Mouse (Mus musculus) hindbrain, postnatal 0 days (tissue): ENCODE measurements around the gene Nck2. TPM values are rescaled to one million over a fixed set of nuclear protein-coding genes. Genes with fewer than 3 reads are reported as not detected.

Source experiments
- ATAC-seq: fragments of 200-750 bp; cut with Nextera tagmentation; 2 replicates; pipeline ENCODE4 v1.8.0; 2017; ENCODE audit warnings: mild to moderate bottlenecking, moderate TSS enrichment, moderate library complexity
- DNase-seq: peaks from one replicate; pipeline ENCODE4 v3.0.0-alpha.2; 2015; ENCODE audit warnings: low spot score
- H3K27ac ChIP-seq: fragments of 300-500 bp; sonication (generic); 2 replicates; pipeline ENCODE4 v1.5.1; 2014; ENCODE audit warnings: mild to moderate bottlenecking
- H3K27me3 ChIP-seq: fragments of 300-500 bp; sonication (generic); 2 replicates; pipeline ENCODE4 v1.6.1; 2014; ENCODE audit warnings: low read length, mixed read lengths; ENCODE audit not compliant: insufficient read depth
- H3K36me3 ChIP-seq: fragments of 300-500 bp; sonication (generic); 2 replicates; pipeline ENCODE4 v1.6.1; 2014; ENCODE audit warnings: low read length, mixed read lengths; ENCODE audit not compliant: insufficient read depth
- H3K4me1 ChIP-seq: fragments of 300-500 bp; sonication (generic); 2 replicates; pipeline ENCODE4 v1.6.1; 2014; ENCODE audit warnings: antibody characterized with exemption, low read length, mixed read lengths; ENCODE audit not compliant: insufficient read depth
- H3K4me2 ChIP-seq: fragments of 300-500 bp; sonication (generic); 2 replicates; pipeline ENCODE4 v1.6.1; 2014; ENCODE audit warnings: low read depth, mild to moderate bottlenecking, low read length, moderate library complexity, mixed read lengths
- H3K4me3 ChIP-seq: fragments of 300-500 bp; sonication (generic); 2 replicates; pipeline ENCODE4 v1.5.1; 2014; ENCODE audit warnings: low read length
- H3K9ac ChIP-seq: fragments of 300-500 bp; sonication (generic); replicated peaks from 2 replicates; pipeline ENCODE4 v1.6.1; 2014; ENCODE audit warnings: mild to moderate bottlenecking, low read length, moderate library complexity, mixed read lengths
- H3K9me3 ChIP-seq: fragments of 300-500 bp; sonication (generic); 2 replicates; pipeline ENCODE4 v1.6.1; 2016; ENCODE audit warnings: low read length, mixed read lengths
- CTCF ChIP-seq: IDR thresholded peaks from 2 replicates; pipeline ENCODE4 v1.5.1; 2016; ENCODE audit warnings: antibody characterized with exemption, control low read depth, low read depth
- WGBS: fragments of 180-500 bp; shearing (Covaris S2); extraction: QIAGEN DNeasy Blood & Tissue Kit; methylation state at CpG from one replicate; pipeline ENCODE4 v1.1.7; 2014; 5-methylcytosine and 5-hydroxymethylcytosine counted together
- polyA plus RNA-seq: library from polyadenylated mRNA; unstranded; fragments of >200 nt; fragmentation: Nextera tagmentation; extraction: Ambion mirVana; gene quantifications from 2 replicates; pipeline ENCODE4 v1.2.1, GENCODE M21; 2015
- total RNA-seq: library from RNA; depleted of rRNA; stranded (reverse); fragments of >200 nt; gene quantifications from 2 replicates; pipeline ENCODE4 v1.2.3, GENCODE M21; 2014

Nck2 gene
- total and polyA plus RNA-seq, 2 experiments from 2014 or later = 32.2 to 65.1 TPM

GRCm38 (mm10) chr1:43467656-43468055, 23.3 kb downstream of the Nck2 start:
- Histone ChIP-seq H3K27ac (no peak overlapping the region), H3K9me3 (no peaks in the 10 kb centered on the region), H3K36me3 (no peaks in the 10 kb centered on the region), H3K9ac (no peak overlapping the region), H3K4me3 (no peak overlapping the region), H3K27me3 (no peaks in the 10 kb centered on the region), H3K4me1 (0 out of 2 replicates have a peak, but pooled peaks cover 5% of the 10 kb centered on the region), H3K4me2 (no peak overlapping the region)
- ATAC-seq = 0 out of 2 replicates have a peak, but pooled peaks have one; percentile 27
- TF ChIP-seq CTCF = no peak
- DNase-seq = no peak
- 73% methylated on average over 8 of the region's 8 CpGs for WGBS

GRCm38 (mm10) chr1:43468207-43468606, 23.8 kb downstream of the Nck2 start:
- no peaks in the 10 kb centered on the region for H3K9me3 ChIP-seq
- WGBS = 84% methylated on average over 7 of the region's 7 CpGs

GRCm38 (mm10) chr1:43468978-43469377, 24.6 kb downstream of the Nck2 start:
- no peaks in the 10 kb centered on the region for H3K9me3 ChIP-seq
- TF ChIP-seq CTCF = no peak
- no peak overlapping the region for H3K4me3 ChIP-seq
- no peak for DNase-seq
- no peak overlapping the region for H3K27ac ChIP-seq
- no peaks in the 10 kb centered on the region for H3K27me3 ChIP-seq
- H3K9ac ChIP-seq = no peak overlapping the region
- no peak overlapping the region for H3K4me2 ChIP-seq
- peaks cover 5% of the 10 kb centered on the region; the same call in 1 of the 2 replicates for H3K4me1 ChIP-seq
- 86% methylated on average over 3 of the region's 3 CpGs for WGBS
- no peak for ATAC-seq
- H3K36me3 ChIP-seq = no peaks in the 10 kb centered on the region

More at GRCm38 (mm10) chr1:43468207-43468606, 23.8 kb downstream of the Nck2 start:
- H3K27ac ChIP-seq = no peak overlapping the region
- DNase-seq = no peak
- H3K36me3 ChIP-seq = no peaks in the 10 kb centered on the region
- no peak overlapping the region for H3K4me3 ChIP-seq
- H3K27me3 ChIP-seq = no peaks in the 10 kb centered on the region
- no peak for ATAC-seq
- TF ChIP-seq CTCF = no peak
- no peak overlapping the region for H3K4me2 ChIP-seq
- 0 out of 2 replicates have a peak, but pooled peaks cover 5% of the 10 kb centered on the region for H3K4me1 ChIP-seq
- H3K9ac ChIP-seq = no peak overlapping the region

- H3K4me1 ChIP-seq = peaks cover 14% of the 10 kb centered on the region
- no peak for TF ChIP-seq CTCF
- WGBS = 91% methylated on average over 10 of the region's 10 CpGs
These were observed 26.2 kb downstream of the Nck2 start for GRCm38 (mm10) chr1:43470421-43471179.

GRCm38 (mm10) chr1:43471180-43472045, 27.0 kb downstream of the Nck2 start:
- DNase-seq = no peak
- no peak overlapping the region for H3K9ac ChIP-seq
- H3K9me3 ChIP-seq = no peaks in the 10 kb centered on the region
- H3K27me3 ChIP-seq = no peaks in the 10 kb centered on the region
- no peak overlapping the region for H3K4me2 ChIP-seq
- no peak for TF ChIP-seq CTCF
- WGBS = 93% methylated on average over 4 of the region's 4 CpGs
- H3K4me3 ChIP-seq = no peak overlapping the region
- no peaks in the 10 kb centered on the region for H3K36me3 ChIP-seq
- no peak for ATAC-seq
- H3K4me1 ChIP-seq = peaks cover 14% of the 10 kb centered on the region
- no peak overlapping the region for H3K27ac ChIP-seq

More at GRCm38 (mm10) chr1:43470421-43471179, 26.2 kb downstream of the Nck2 start:
- ATAC-seq = no peak
- Histone ChIP-seq H3K9me3 (no peaks in the 10 kb centered on the region), H3K27ac (no peak overlapping the region), H3K9ac (no peak overlapping the region), H3K36me3 (no peaks in the 10 kb centered on the region), H3K4me2 (no peak overlapping the region), H3K27me3 (no peaks in the 10 kb centered on the region), H3K4me3 (no peak overlapping the region)
- DNase-seq = no peak

GRCm38 (mm10) chr1:43472046-43472649, 27.8 kb downstream of the Nck2 start:
- Histone ChIP-seq H3K36me3 (no peaks in the 10 kb centered on the region), H3K9ac (no peak overlapping the region), H3K9me3 (no peaks in the 10 kb centered on the region), H3K4me2 (no peak overlapping the region), H3K4me1 (peaks cover 14% of the 10 kb centered on the region), H3K4me3 (no peak overlapping the region), H3K27ac (no peak overlapping the region), H3K27me3 (no peaks in the 10 kb centered on the region)
- DNase-seq = no peak
- no peak for TF ChIP-seq CTCF
- 86% methylated on average over 8 of the region's 8 CpGs for WGBS
- ATAC-seq = no peak
